ENCODE assay signal across 9 mouse cellular contexts in the genomic region with DNA sequence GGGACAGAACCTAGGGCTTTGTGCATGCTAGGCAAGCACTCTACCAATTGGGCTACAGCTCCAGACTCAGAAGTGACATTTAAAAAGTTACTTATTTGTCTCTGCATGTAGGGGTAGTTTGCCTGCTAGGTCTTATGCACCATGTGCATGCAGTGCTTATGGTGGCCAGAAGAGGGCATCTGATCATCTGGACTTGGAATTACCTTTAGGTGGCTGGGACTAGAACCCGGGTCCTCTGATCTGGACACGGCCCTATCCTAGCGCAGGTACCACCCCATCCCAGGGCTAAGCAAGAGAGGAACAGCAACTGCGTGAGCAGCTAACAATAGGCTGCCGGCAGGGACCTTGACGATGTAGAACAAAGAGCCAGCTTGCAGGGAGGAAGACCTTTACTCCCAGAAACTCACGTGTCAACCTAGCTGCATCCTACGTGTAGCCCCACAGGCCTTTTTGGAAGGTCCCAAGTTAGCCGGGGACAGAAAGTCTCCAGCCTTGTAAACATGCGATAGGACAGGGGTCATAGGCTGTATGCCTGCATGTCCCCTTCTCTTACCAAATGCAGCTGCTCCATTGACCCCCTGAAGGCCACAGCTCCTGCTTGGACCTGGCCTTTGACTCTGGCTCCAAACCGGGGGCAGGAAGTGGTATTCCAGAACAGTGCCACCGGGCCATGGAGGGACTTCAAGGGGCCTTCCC. TPM values are rescaled to one million over a fixed set of nuclear protein-coding genes. Genes with fewer than 3 reads are reported as not detected.
DNase-seq lines count a peak whose midpoint lies in the region; ATAC-seq and TF ChIP-seq lines count a peak whose summit lies in the region.
"Had no signal": no experiment of that assay in that cellular context is flagged by ENCODE, and none has a peak within 500 bp of the region (broad histone marks: within the 10 kb centered on the region; RNA-seq: fewer than 3 reads in every experiment).

No protein-coding gene starts in this region.

- H3K4me1 ChIP-seq in intestine, postnatal 0 days (replicated peaks; ENCODE audit: control insufficient read depth, insufficient read depth, low read length), result peaks cover 24% of the 10 kb centered on the region
- H3K4me1 ChIP-seq in intestine, embryonic 16.5 days (ENCODE audit: control insufficient read depth, insufficient read depth, low read length), result peaks cover 54% of the 10 kb centered on the region
- H3K4me1 ChIP-seq in brown adipose tissue, adult 24 weeks (ENCODE audit: control insufficient read depth, insufficient read depth, insufficient read length, low read length), result peaks cover 53% of the 10 kb centered on the region
- peaks cover 6% of the 10 kb centered on the region for H3K4me1 ChIP-seq in small intestine, adult 2 months (ENCODE audit: control insufficient read depth, insufficient read depth, insufficient read length, low read length)

- no peak overlapping the region for H3K4me2 ChIP-seq in intestine, postnatal 0 days (replicated peaks; ENCODE audit: low read depth)
- no peak overlapping the region for H3K4me2 ChIP-seq in intestine, embryonic 16.5 days (ENCODE audit: low read depth, low read length)

- H3K27ac ChIP-seq in intestine, postnatal 0 days (ENCODE audit: low read depth, low read length), result no peak overlapping the region
- no peak overlapping the region for H3K27ac ChIP-seq in intestine, embryonic 16.5 days (ENCODE audit: low read length)
- peak overlapping the region; percentile 17; the same call in 1 of the 2 replicates for H3K27ac ChIP-seq in brown adipose tissue, adult 24 weeks (replicated peaks; ENCODE audit: low read depth, low read length)
- no peak overlapping the region for H3K27ac ChIP-seq in small intestine, adult 2 months (ENCODE audit: insufficient read depth, low read depth, low read length)

- peak; percentile 78 for DNase-seq in ES-CJ7 (ENCODE audit: low read depth, low spot score)
- no peak for DNase-seq in gastrocnemius, adult 18-20 months (ENCODE audit: low spot score)
- DNase-seq in urinary bladder, adult 18-20 months (ENCODE audit: low spot score in 2 of 2), result no peak
- DNase-seq: kidney, postnatal 10 days had no signal

- H3K9me3 ChIP-seq in intestine, postnatal 0 days (ENCODE audit: control insufficient read depth), result no peaks in the 10 kb centered on the region
- H3K9me3 ChIP-seq in intestine, embryonic 16.5 days (ENCODE audit: control insufficient read depth, low read length), result no peaks in the 10 kb centered on the region
- H3K9me3 ChIP-seq: megakaryocyte, embryonic 14.5 days had no signal

- peak; percentile 70 for TF ChIP-seq CTCF in intestine, postnatal 0 days (IDR thresholded peaks at IDR 0.05; ENCODE audit: low read depth)
- TF ChIP-seq CTCF in small intestine, adult 2 months (IDR thresholded peaks at IDR 0.05; ENCODE audit: extremely low read depth, insufficient read length, insufficient replicate concordance, low read depth, low read length), result peak; percentile 59; the same call in 1 of the 2 replicates

- H3K4me3 ChIP-seq in intestine, postnatal 0 days (ENCODE audit: low read depth, low read length), result no peak overlapping the region
- no peak overlapping the region for H3K4me3 ChIP-seq in intestine, embryonic 16.5 days (ENCODE audit: low read length)
- no peak overlapping the region for H3K4me3 ChIP-seq in brown adipose tissue, adult 24 weeks (ENCODE audit: insufficient read depth, low read depth, low read length)
- no peak overlapping the region for H3K4me3 ChIP-seq in small intestine, adult 2 months (ENCODE audit: low read depth, low read length)
- H3K4me3 ChIP-seq: megakaryocyte, embryonic 14.5 days had no signal

- H3K36me3 ChIP-seq in intestine, postnatal 0 days (ENCODE audit: control insufficient read depth, insufficient read depth), result peaks cover 8% of the 10 kb centered on the region
- H3K36me3 ChIP-seq in intestine, embryonic 16.5 days (ENCODE audit: control insufficient read depth, insufficient read depth, low read length), result 0 out of 2 replicates have a peak, but pooled peaks cover 3% of the 10 kb centered on the region
- no peaks in the 10 kb centered on the region for H3K36me3 ChIP-seq in small intestine, adult 2 months (ENCODE audit: control insufficient read depth, insufficient read depth, low read length)

- TF ChIP-seq POLR2A in small intestine, adult 2 months (IDR thresholded peaks at IDR 0.05; ENCODE audit: low read depth, low read length), result no peak

- 81% methylated on average over 12 of the region's 12 CpGs for WGBS in intestine, postnatal 0 days
- whole genome bisulfite sequencing in intestine, embryonic 16.5 days, result 81% methylated on average over 12 of the region's 12 CpGs
- WGBS in small intestine, adult 2 months, result 88% methylated on average over 12 of the region's 12 CpGs

- no peak overlapping the region for H3K9ac ChIP-seq in intestine, postnatal 0 days (ENCODE audit: low read depth, low read length)
- H3K9ac ChIP-seq in intestine, embryonic 16.5 days (ENCODE audit: low read depth, low read length), result no peak overlapping the region

- ATAC-seq in intestine, postnatal 0 days, result no peak
- no peak for ATAC-seq in intestine, embryonic 16.5 days

- H3K27me3 ChIP-seq in intestine, postnatal 0 days (replicated peaks; ENCODE audit: control insufficient read depth, insufficient read depth, low read length), result no peaks in the 10 kb centered on the region
- H3K27me3 ChIP-seq in intestine, embryonic 16.5 days (replicated peaks; ENCODE audit: control insufficient read depth, insufficient read depth, low read length), result no peaks in the 10 kb centered on the region
- no peaks in the 10 kb centered on the region for H3K27me3 ChIP-seq in small intestine, adult 2 months (ENCODE audit: control insufficient read depth, insufficient read depth, low read length)

RNA-seq across cellular contexts. Expression of a gene that starts 38.8 kb away (rescaled TPM):
- polyA plus RNA-seq in intestine, postnatal 0 days (2015; fragmentation: Nextera tagmentation; extraction: Ambion mirVana), result 5.4 and 6.1 TPM in 2 replicates
- 3.9 and 8.1 TPM in 2 replicates for polyA plus RNA-seq in intestine, embryonic 16.5 days (2015; fragmentation: Nextera tagmentation; extraction: Ambion mirVana)
- polyA plus RNA-seq in brown adipose tissue, adult 24 weeks (2012; ENCODE audit: insufficient read depth, insufficient read length, missing spikeins), result 5.3 and 14.8 TPM in 2 replicates
- 45.7 and 90.4 TPM in 2 replicates for polyA plus RNA-seq in small intestine, adult 2 months (2012; rRNA removed)
- 1 to 10 TPM; 5.1 TPM for total RNA-seq in gastrocnemius, adult 18-20 months (2021)
